Mouse (Mus musculus): ENCODE results near the gene Rgs7. TPM values are rescaled to one million over a fixed set of nuclear protein-coding genes. Genes with fewer than 3 reads are reported as not detected.

The Rgs7 gene
- polyA plus RNA-seq (2015; fragmentation: Nextera tagmentation; extraction: Ambion mirVana) = 0.63 and 0.65 TPM in 2 replicates

GRCm38 (mm10) chr1:175491861-175492682 lies at the start of gene Rgs7:
Gene Rgs7, minus strand, starts transcription at chr1:175492500.
- peak; percentile 82; the same call in 1 of the 2 replicates for ATAC-seq (ENCODE audit: insufficient number of reproducible peaks, low FRiP score, low TSS enrichment, low read depth)
- Histone ChIP-seq H3K4me2 (peak within 1 kb of the TSS; percentile 99), H3K27ac (no peak within 1 kb of the TSS), H3K9me3 (no peaks in the 10 kb centered on the region), H3K9ac (peak within 1 kb of the TSS; percentile 26; the same call in 1 of the 2 replicates), H3K4me1 (peaks cover 12% of the 10 kb centered on the region), H3K27me3 (peaks cover 33% of the 10 kb centered on the region), H3K36me3 (no peaks in the 10 kb centered on the region), H3K4me3 (peak within 1 kb of the TSS; percentile 58)
- WGBS = under 1% methylated on average over 73 of the region's 82 CpGs

GRCm38 (mm10) chr1:175540700-175541099 lies 48.4 kb upstream of the Rgs7 start:
- H3K27me3 ChIP-seq = no peaks in the 10 kb centered on the region
- WGBS = 84% methylated on average over 5 of the region's 5 CpGs
- no peak overlapping the region for H3K4me2 ChIP-seq

GRCm38 (mm10) chr1:175537321-175537720 lies 45.0 kb upstream of the Rgs7 start:
- no peak overlapping the region for H3K4me2 ChIP-seq
- H3K36me3 ChIP-seq = no peaks in the 10 kb centered on the region
- ATAC-seq (ENCODE audit: insufficient number of reproducible peaks, low FRiP score, low TSS enrichment, low read depth) = no peak
- H3K4me3 ChIP-seq = no peak overlapping the region
- H3K4me1 ChIP-seq = no peaks in the 10 kb centered on the region
- H3K27me3 ChIP-seq = no peaks in the 10 kb centered on the region
- H3K9ac ChIP-seq = no peak overlapping the region
- 79% methylated on average over 1 of the region's 1 CpGs for WGBS
- H3K9me3 ChIP-seq = no peaks in the 10 kb centered on the region
- H3K27ac ChIP-seq = no peak overlapping the region

More at GRCm38 (mm10) chr1:175540700-175541099, 48.4 kb upstream of the Rgs7 start:
- Histone ChIP-seq H3K9ac (no peak overlapping the region), H3K36me3 (no peaks in the 10 kb centered on the region), H3K27ac (no peak overlapping the region), H3K4me3 (no peak overlapping the region), H3K9me3 (no peaks in the 10 kb centered on the region), H3K4me1 (no peaks in the 10 kb centered on the region)
- ATAC-seq (ENCODE audit: insufficient number of reproducible peaks, low FRiP score, low TSS enrichment, low read depth) = no peak

GRCm38 (mm10) chr1:175529858-175530257 lies 37.6 kb upstream of the Rgs7 start:
- H3K27ac ChIP-seq = no peak overlapping the region
- H3K4me3 ChIP-seq = no peak overlapping the region
- no peaks in the 10 kb centered on the region for H3K9me3 ChIP-seq
- ATAC-seq (ENCODE audit: insufficient number of reproducible peaks, low FRiP score, low TSS enrichment, low read depth) = no peak
- H3K4me2 ChIP-seq = no peak overlapping the region
- H3K27me3 ChIP-seq = no peaks in the 10 kb centered on the region
- no peaks in the 10 kb centered on the region for H3K36me3 ChIP-seq
- no peaks in the 10 kb centered on the region for H3K4me1 ChIP-seq
- 54% methylated on average over 1 of the region's 1 CpGs for WGBS
- no peak overlapping the region for H3K9ac ChIP-seq

- 72% methylated on average over 3 of the region's 3 CpGs for WGBS
- Histone ChIP-seq H3K9me3 (no peaks in the 10 kb centered on the region), H3K27ac (no peak overlapping the region), H3K9ac (no peak overlapping the region), H3K36me3 (no peaks in the 10 kb centered on the region), H3K4me1 (no peaks in the 10 kb centered on the region), H3K4me3 (no peak overlapping the region), H3K27me3 (no peaks in the 10 kb centered on the region), H3K4me2 (no peak overlapping the region)
- ATAC-seq (ENCODE audit: insufficient number of reproducible peaks, low FRiP score, low TSS enrichment, low read depth) = no peak
Measured at GRCm38 (mm10) chr1:175524626-175525294, 32.5 kb upstream of the Rgs7 start.

GRCm38 (mm10) chr1:175523572-175523971 lies 31.3 kb upstream of the Rgs7 start:
- Histone ChIP-seq H3K36me3 (no peaks in the 10 kb centered on the region), H3K9ac (no peak overlapping the region), H3K27ac (no peak overlapping the region), H3K4me3 (no peak overlapping the region), H3K4me2 (no peak overlapping the region), H3K27me3 (no peaks in the 10 kb centered on the region), H3K9me3 (no peaks in the 10 kb centered on the region), H3K4me1 (no peaks in the 10 kb centered on the region)
- 81% methylated on average over 2 of the region's 2 CpGs for WGBS
- no peak for ATAC-seq (ENCODE audit: insufficient number of reproducible peaks, low FRiP score, low TSS enrichment, low read depth)

- Histone ChIP-seq H3K9me3 (no peaks in the 10 kb centered on the region), H3K36me3 (no peaks in the 10 kb centered on the region)
- WGBS = 60% methylated on average over 2 of the region's 2 CpGs
Measured at GRCm38 (mm10) chr1:175514543-175514942, 22.2 kb upstream of the Rgs7 start.

GRCm38 (mm10) chr1:175512173-175512572 lies 19.9 kb upstream of the Rgs7 start:
- H3K27ac ChIP-seq = no peak overlapping the region
- no peaks in the 10 kb centered on the region for H3K36me3 ChIP-seq
- ATAC-seq (ENCODE audit: insufficient number of reproducible peaks, low FRiP score, low TSS enrichment, low read depth) = no peak
- H3K9ac ChIP-seq = no peak overlapping the region
- H3K4me2 ChIP-seq = no peak overlapping the region
- H3K4me1 ChIP-seq = no peaks in the 10 kb centered on the region
- no peaks in the 10 kb centered on the region for H3K9me3 ChIP-seq
- H3K27me3 ChIP-seq = no peaks in the 10 kb centered on the region
- H3K4me3 ChIP-seq = no peak overlapping the region
- 80% methylated on average over 3 of the region's 3 CpGs for WGBS

More at GRCm38 (mm10) chr1:175514543-175514942, 22.2 kb upstream of the Rgs7 start:
- Histone ChIP-seq H3K9ac (no peak overlapping the region), H3K4me1 (no peaks in the 10 kb centered on the region), H3K4me2 (no peak overlapping the region), H3K27me3 (no peaks in the 10 kb centered on the region), H3K4me3 (no peak overlapping the region), H3K27ac (no peak overlapping the region)
- no peak for ATAC-seq (ENCODE audit: insufficient number of reproducible peaks, low FRiP score, low TSS enrichment, low read depth)

- Histone ChIP-seq H3K36me3 (no peaks in the 10 kb centered on the region), H3K4me2 (no peak overlapping the region), H3K27ac (no peak overlapping the region), H3K4me3 (no peak overlapping the region), H3K9me3 (no peaks in the 10 kb centered on the region), H3K9ac (no peak overlapping the region), H3K27me3 (no peaks in the 10 kb centered on the region), H3K4me1 (no peaks in the 10 kb centered on the region)
- no peak for ATAC-seq (ENCODE audit: insufficient number of reproducible peaks, low FRiP score, low TSS enrichment, low read depth)
- 38% methylated on average over 3 of the region's 3 CpGs for WGBS
Measured at GRCm38 (mm10) chr1:175509989-175510388, 17.7 kb upstream of the Rgs7 start.

- WGBS = 2% methylated on average over 11 of the region's 11 CpGs
- no peak for ATAC-seq (ENCODE audit: insufficient number of reproducible peaks, low FRiP score, low TSS enrichment, low read depth)
- Histone ChIP-seq H3K4me3 (peak overlapping the region; percentile 58), H3K36me3 (no peaks in the 10 kb centered on the region), H3K9me3 (no peaks in the 10 kb centered on the region), H3K27ac (no peak overlapping the region), H3K4me1 (peaks cover 12% of the 10 kb centered on the region), H3K4me2 (peak overlapping the region; percentile 99), H3K9ac (peak overlapping the region; percentile 26; the same call in 1 of the 2 replicates), H3K27me3 (peaks cover 33% of the 10 kb centered on the region)
Measured at GRCm38 (mm10) chr1:175492683-175493043, 363 bp upstream of the Rgs7 start.

- Histone ChIP-seq H3K4me2 (peak overlapping the region; percentile 99), H3K36me3 (no peaks in the 10 kb centered on the region), H3K4me1 (peaks cover 12% of the 10 kb centered on the region), H3K4me3 (peak overlapping the region; percentile 58), H3K27ac (no peak overlapping the region), H3K9me3 (no peaks in the 10 kb centered on the region), H3K9ac (no peak overlapping the region), H3K27me3 (peaks cover 33% of the 10 kb centered on the region)
- WGBS = 17% methylated on average over 6 of the region's 6 CpGs
- ATAC-seq (ENCODE audit: insufficient number of reproducible peaks, low FRiP score, low TSS enrichment, low read depth) = no peak
Measured at GRCm38 (mm10) chr1:175491511-175491860, 814 bp downstream of the Rgs7 start.

GRCm38 (mm10) chr1:175485109-175485508 lies 7.2 kb downstream of the Rgs7 start:
- no peak for ATAC-seq (ENCODE audit: insufficient number of reproducible peaks, low FRiP score, low TSS enrichment, low read depth)
- WGBS = 63% methylated on average over 4 of the region's 4 CpGs
- H3K9me3 ChIP-seq = no peaks in the 10 kb centered on the region

More at GRCm38 (mm10) chr1:175485109-175485508, 7.2 kb downstream of the Rgs7 start:
- no peaks in the 10 kb centered on the region for H3K4me1 ChIP-seq
- no peak overlapping the region for H3K27ac ChIP-seq
- H3K4me2 ChIP-seq = no peak overlapping the region
- H3K9ac ChIP-seq = no peak overlapping the region
- H3K4me3 ChIP-seq = no peak overlapping the region
- 0 out of 2 replicates have a peak, but pooled peaks cover 2% of the 10 kb centered on the region for H3K27me3 ChIP-seq
- H3K36me3 ChIP-seq = no peaks in the 10 kb centered on the region
